Mouse (Mus musculus): ENCODE results near the gene Cga. TPM values are rescaled to one million over a fixed set of nuclear protein-coding genes. Genes with fewer than 3 reads are reported as not detected.
A peak's percentile ranks its signal among the peaks of the same experiment; 100 is the strongest.

Gene Cga
- polyA plus RNA-seq, 1 experiment from 2014 or later, result not detected

- H3K36me3 ChIP-seq, result peaks cover 13% of the 10 kb centered on the region
- H3K27me3 ChIP-seq (replicated peaks), result no peaks in the 10 kb centered on the region
- WGBS, result 89% methylated on average over 10 of the region's 10 CpGs
- peak overlapping the region; percentile 94 for H3K4me3 ChIP-seq
- H3K27ac ChIP-seq, result no peak overlapping the region
- no peak for ATAC-seq (ENCODE audit: low FRiP score, low read depth)
- no peak overlapping the region for H3K9ac ChIP-seq
- peaks cover 20% of the 10 kb centered on the region for H3K4me1 ChIP-seq
- H3K9me3 ChIP-seq, result 0 out of 2 replicates have a peak, but pooled peaks cover 9% of the 10 kb centered on the region
- peak overlapping the region; percentile 72 for H3K4me2 ChIP-seq (replicated peaks)
These were observed 12.5 kb upstream of the Cga start for GRCm38 (mm10) chr4:34880921-34881650.

GRCm38 (mm10) chr4:34881851-34882250 is 11.7 kb upstream of the Cga start:
- Histone ChIP-seq H3K9me3 (0 out of 2 replicates have a peak, but pooled peaks cover 6% of the 10 kb centered on the region), H3K4me1 (peaks cover 24% of the 10 kb centered on the region), H3K27me3 (replicated peaks) (no peaks in the 10 kb centered on the region), H3K27ac (0 out of 2 replicates have a peak overlapping the region, but pooled peaks have one; percentile 99), H3K36me3 (peaks cover 7% of the 10 kb centered on the region), H3K4me2 (replicated peaks) (peak overlapping the region; percentile 72), H3K4me3 (peak overlapping the region; percentile 94), H3K9ac (peak overlapping the region; percentile 100)
- WGBS, result 18% methylated on average over 4 of the region's 4 CpGs
- no peak for ATAC-seq (ENCODE audit: low FRiP score, low read depth)

GRCm38 (mm10) chr4:34882291-34882769 is 11.2 kb upstream of the Cga start:
- Histone ChIP-seq H3K4me3 (peak overlapping the region; percentile 94), H3K9ac (peak overlapping the region; percentile 100), H3K27ac (peak overlapping the region; percentile 99), H3K36me3 (peaks cover 3% of the 10 kb centered on the region), H3K9me3 (0 out of 2 replicates have a peak, but pooled peaks cover 3% of the 10 kb centered on the region), H3K27me3 (replicated peaks) (no peaks in the 10 kb centered on the region), H3K4me2 (replicated peaks) (peak overlapping the region; percentile 72), H3K4me1 (peaks cover 24% of the 10 kb centered on the region)
- peak; percentile 78 for ATAC-seq (ENCODE audit: low FRiP score, low read depth)
- 0% methylated on average over 45 of the region's 58 CpGs for WGBS

GRCm38 (mm10) chr4:34882818-34883217 is 10.8 kb upstream of the Cga start, which contains the start of gene Zfp292:
TSS of gene Zfp292 (minus strand) at chr4:34882960.
- peak within 1 kb of the TSS; percentile 94 for H3K4me3 ChIP-seq
- H3K9me3 ChIP-seq, result no peaks in the 10 kb centered on the region
- peak; percentile 94 for ATAC-seq (ENCODE audit: low FRiP score, low read depth)
- H3K4me1 ChIP-seq, result peaks cover 24% of the 10 kb centered on the region
- peak within 1 kb of the TSS; percentile 72 for H3K4me2 ChIP-seq (replicated peaks)
- H3K27me3 ChIP-seq (replicated peaks), result no peaks in the 10 kb centered on the region
- peak within 1 kb of the TSS; percentile 99 for H3K27ac ChIP-seq
- peak within 1 kb of the TSS; percentile 100 for H3K9ac ChIP-seq
- H3K36me3 ChIP-seq, result no peaks in the 10 kb centered on the region; the same call in 1 of the 2 replicates
- under 1% methylated on average over 44 of the region's 44 CpGs for WGBS

- H3K4me3 ChIP-seq, result peak overlapping the region; percentile 94
- peak overlapping the region; percentile 99 for H3K27ac ChIP-seq
- H3K4me2 ChIP-seq (replicated peaks), result peak overlapping the region; percentile 72
- peak overlapping the region; percentile 100; the same call in 1 of the 2 replicates for H3K9ac ChIP-seq
- H3K36me3 ChIP-seq, result no peaks in the 10 kb centered on the region
- no peaks in the 10 kb centered on the region for H3K9me3 ChIP-seq
- no peak for ATAC-seq (ENCODE audit: low FRiP score, low read depth)
- peaks cover 1% of the 10 kb centered on the region for H3K27me3 ChIP-seq (replicated peaks)
- 30% methylated on average over 16 of the region's 16 CpGs for WGBS
- peaks cover 24% of the 10 kb centered on the region for H3K4me1 ChIP-seq
These were observed 10.1 kb upstream of the Cga start for GRCm38 (mm10) chr4:34883366-34884029.

GRCm38 (mm10) chr4:34885631-34886351 is 7.8 kb upstream of the Cga start:
- Histone ChIP-seq H3K4me1 (peaks cover 19% of the 10 kb centered on the region), H3K4me2 (replicated peaks) (peak overlapping the region; percentile 64), H3K4me3 (no peak overlapping the region), H3K9ac (peak overlapping the region; percentile 74; the same call in 1 of the 2 replicates), H3K9me3 (no peaks in the 10 kb centered on the region), H3K27ac (no peak overlapping the region), H3K36me3 (no peaks in the 10 kb centered on the region), H3K27me3 (replicated peaks) (peaks cover 9% of the 10 kb centered on the region)
- WGBS, result 55% methylated on average over 9 of the region's 9 CpGs
- ATAC-seq (ENCODE audit: low FRiP score, low read depth), result no peak

- peaks cover 9% of the 10 kb centered on the region for H3K27me3 ChIP-seq (replicated peaks)
- peak overlapping the region; percentile 89 for H3K27ac ChIP-seq
- H3K4me2 ChIP-seq (replicated peaks), result peak overlapping the region; percentile 64
- no peaks in the 10 kb centered on the region for H3K36me3 ChIP-seq
- peak overlapping the region; percentile 74 for H3K9ac ChIP-seq
- peak; percentile 54 for ATAC-seq (ENCODE audit: low FRiP score, low read depth)
- peaks cover 13% of the 10 kb centered on the region for H3K4me1 ChIP-seq
- H3K9me3 ChIP-seq, result no peaks in the 10 kb centered on the region
- WGBS, result under 1% methylated on average over 47 of the region's 48 CpGs
- peak overlapping the region; percentile 53 for H3K4me3 ChIP-seq
These were observed 7.0 kb upstream of the Cga start for GRCm38 (mm10) chr4:34886490-34887111.

GRCm38 (mm10) chr4:34887295-34887694 is 6.3 kb upstream of the Cga start:
- WGBS, result 11% methylated on average over 7 of the region's 7 CpGs
- Histone ChIP-seq H3K36me3 (no peaks in the 10 kb centered on the region), H3K27ac (no peak overlapping the region), H3K27me3 (replicated peaks) (peaks cover 9% of the 10 kb centered on the region), H3K4me3 (peak overlapping the region; percentile 53), H3K4me1 (peaks cover 13% of the 10 kb centered on the region), H3K9me3 (no peaks in the 10 kb centered on the region), H3K4me2 (replicated peaks) (peak overlapping the region; percentile 64), H3K9ac (peak overlapping the region; percentile 74)
- ATAC-seq (ENCODE audit: low FRiP score, low read depth), result no peak

GRCm38 (mm10) chr4:34889101-34889811 is 4.3 kb upstream of the Cga start:
- H3K4me2 ChIP-seq (replicated peaks), result no peak overlapping the region
- ATAC-seq (ENCODE audit: low FRiP score, low read depth), result no peak
- H3K9me3 ChIP-seq, result no peaks in the 10 kb centered on the region
- WGBS, result 6% methylated on average over 15 of the region's 15 CpGs
- H3K27me3 ChIP-seq (replicated peaks), result peaks cover 9% of the 10 kb centered on the region
- peaks cover 6% of the 10 kb centered on the region; the same call in 1 of the 2 replicates for H3K4me1 ChIP-seq
- no peaks in the 10 kb centered on the region for H3K36me3 ChIP-seq
- H3K27ac ChIP-seq, result no peak overlapping the region
- H3K4me3 ChIP-seq, result no peak overlapping the region
- no peak overlapping the region for H3K9ac ChIP-seq

- Histone ChIP-seq H3K36me3 (no peaks in the 10 kb centered on the region), H3K4me2 (replicated peaks) (no peak overlapping the region), H3K9me3 (no peaks in the 10 kb centered on the region), H3K4me1 (peaks cover 6% of the 10 kb centered on the region; the same call in 1 of the 2 replicates), H3K4me3 (no peak overlapping the region), H3K27ac (no peak overlapping the region), H3K9ac (no peak overlapping the region), H3K27me3 (replicated peaks) (peaks cover 9% of the 10 kb centered on the region)
- no peak for ATAC-seq (ENCODE audit: low FRiP score, low read depth)
- WGBS, result 24% methylated on average over 2 of the region's 2 CpGs
These were observed 3.8 kb upstream of the Cga start for GRCm38 (mm10) chr4:34889812-34890185.

GRCm38 (mm10) chr4:34898497-34898896 is 4.9 kb downstream of the Cga start:
- 57% methylated on average over 2 of the region's 2 CpGs for WGBS
- ATAC-seq (ENCODE audit: low FRiP score, low read depth), result no peak
- H3K9ac ChIP-seq, result no peak overlapping the region
- no peak overlapping the region for H3K4me3 ChIP-seq
- H3K36me3 ChIP-seq, result no peaks in the 10 kb centered on the region
- no peak overlapping the region for H3K27ac ChIP-seq
- H3K4me2 ChIP-seq (replicated peaks), result no peak overlapping the region
- H3K27me3 ChIP-seq (replicated peaks), result no peaks in the 10 kb centered on the region
- no peaks in the 10 kb centered on the region for H3K9me3 ChIP-seq
- H3K4me1 ChIP-seq, result no peaks in the 10 kb centered on the region
